In genomic region chr1:136626141-136626540, GRCm38 (mm10) we compare ENCODE assay signal across 8 mouse cellular contexts. TPM values are rescaled to one million over a fixed set of nuclear protein-coding genes. Genes with fewer than 3 reads are reported as not detected.
DNase-seq lines count a peak whose midpoint lies in the region; ATAC-seq and TF ChIP-seq lines count a peak whose summit lies in the region.

No protein-coding gene starts in this region.

- no peaks in the 10 kb centered on the region for H3K27me3 ChIP-seq in C2C12 (ENCODE audit: control insufficient read depth, insufficient read depth, insufficient read length)
- no peaks in the 10 kb centered on the region for H3K27me3 ChIP-seq in forebrain, embryonic 14.5 days (replicated peaks; ENCODE audit: control insufficient read depth, insufficient read depth, low read length)
- H3K27me3 ChIP-seq in liver, embryonic 14.5 days (ENCODE audit: control insufficient read depth, insufficient read depth, low read length), result no peaks in the 10 kb centered on the region

- no peak for ATAC-seq in forebrain, embryonic 14.5 days
- ATAC-seq in liver, embryonic 14.5 days (ENCODE audit: insufficient read depth), result no peak
- no peak for ATAC-seq in inflammation-experienced regulatory T-cells, adult 6 months

- H3K9me3 ChIP-seq in forebrain, embryonic 14.5 days (replicated peaks; ENCODE audit: control insufficient read depth, low read length), result no peaks in the 10 kb centered on the region
- H3K9me3 ChIP-seq in liver, embryonic 14.5 days (ENCODE audit: control insufficient read depth, low read length), result no peaks in the 10 kb centered on the region

- TF ChIP-seq CTCF in gastrocnemius, adult 2 months (IDR thresholded peaks at IDR 0.05), result no peak
- no peak for TF ChIP-seq CTCF in C2C12 (IDR thresholded peaks at IDR 0.05; ENCODE audit: control insufficient read depth, insufficient read depth, insufficient read length)
- no peak for TF ChIP-seq CTCF in liver, embryonic 14.5 days (IDR thresholded peaks at IDR 0.05; ENCODE audit: low read depth)

- intact Hi-C loops in gastrocnemius, adult 2 months (cut with DNase I), result loop anchor here (2.0 to 10.0 kb wide), 5 partner anchors 56 to 1989 kb away; no protein-coding TSS in a partner anchor

- H3K79me2 ChIP-seq in C2C12 (ENCODE audit: control insufficient read depth, insufficient read depth), result peaks cover 61% of the 10 kb centered on the region

- H3K79me3 ChIP-seq in C2C12 (ENCODE audit: low read depth), result peaks cover 54% of the 10 kb centered on the region

- H3K36me3 ChIP-seq in C2C12 (ENCODE audit: control insufficient read depth, insufficient read depth), result peaks cover 42% of the 10 kb centered on the region
- peaks cover 19% of the 10 kb centered on the region for H3K36me3 ChIP-seq in forebrain, embryonic 14.5 days (ENCODE audit: control insufficient read depth, insufficient read depth, low read length)
- peaks cover 3% of the 10 kb centered on the region for H3K36me3 ChIP-seq in liver, embryonic 14.5 days (replicated peaks; ENCODE audit: control insufficient read depth, insufficient read depth, low read depth)

- peak overlapping the region; percentile 97 for H3K4me3 ChIP-seq in gastrocnemius, adult 2 months
- peak overlapping the region; percentile 66 for H3K4me3 ChIP-seq in C2C12 (ENCODE audit: insufficient read depth, poor library complexity, severe bottlenecking)
- peak overlapping the region; percentile 87 for H3K4me3 ChIP-seq in forebrain, embryonic 14.5 days (ENCODE audit: low read depth, low read length)
- H3K4me3 ChIP-seq in liver, embryonic 14.5 days (ENCODE audit: insufficient read depth in 1 of 2, low read depth in 2 of 2, low read length in 2 of 2), result peak overlapping the region; percentile 76 to 82

- peak overlapping the region; percentile 94 for H3K9ac ChIP-seq in forebrain, embryonic 14.5 days (ENCODE audit: low read length)
- no peak overlapping the region; the same call in 1 of the 2 replicates for H3K9ac ChIP-seq in liver, embryonic 14.5 days (replicated peaks)

- peak overlapping the region; percentile 94 for H3K27ac ChIP-seq in gastrocnemius, adult 2 months
- no peak overlapping the region for H3K27ac ChIP-seq in forebrain, embryonic 14.5 days (ENCODE audit: low read depth, low read length)
- H3K27ac ChIP-seq in liver, embryonic 14.5 days, result no peak overlapping the region

- WGBS in forebrain, embryonic 14.5 days, result 85% methylated on average over 7 of the region's 7 CpGs
- 78% methylated on average over 7 of the region's 7 CpGs for WGBS in liver, embryonic 14.5 days (ENCODE audit: insufficient replicate concordance)

- no peak for DNase-seq in gastrocnemius, adult 2 months
- no peak for DNase-seq in gastrocnemius, adult 18-20 months (ENCODE audit: low spot score)
- no peak for DNase-seq in forebrain, embryonic 14.5 days (ENCODE audit: low spot score)
- DNase-seq in liver, embryonic 14.5 days (ENCODE audit: low read depth in 3 of 3, low spot score in 3 of 3), result no peak
- DNase-seq in ovary, adult 18-20 months (ENCODE audit: low spot score), result no peak
- no peak for DNase-seq in adrenal gland, postnatal 25 days

- H3K4me1 ChIP-seq in forebrain, embryonic 14.5 days (ENCODE audit: control insufficient read depth, insufficient read depth, low read length), result peaks cover 29% of the 10 kb centered on the region
- peaks cover 9 to 10% of the 10 kb centered on the region in 2 experiments; a peak in 3 of 4 replicates for H3K4me1 ChIP-seq in liver, embryonic 14.5 days (replicated peaks; ENCODE audit: control insufficient read depth in 2 of 2, insufficient read depth in 2 of 2, low read length in 1 of 2)

- peak overlapping the region; percentile 79 for H3K4me2 ChIP-seq in forebrain, embryonic 14.5 days (ENCODE audit: low read length)
- H3K4me2 ChIP-seq in liver, embryonic 14.5 days (ENCODE audit: low read depth), result peak overlapping the region; percentile 77

- no peak for TF ChIP-seq EP300 in liver, embryonic 14.5 days (IDR thresholded peaks at IDR 0.05; ENCODE audit: low read depth)

- H3ac ChIP-seq in C2C12 (ENCODE audit: control insufficient read depth, insufficient read length, low read depth), result no peak overlapping the region

TF ChIP-seq in C2C12, 6 proteins besides CTCF, POLR2A, EP300 and RAD21:
- TF ChIP-seq MYOG (IDR thresholded peaks at IDR 0.05; ENCODE audit: control insufficient read depth, extremely low read depth, insufficient read length) (no peak), FOSL1 (IDR thresholded peaks at IDR 0.05; ENCODE audit: insufficient read depth, low read length, poor library complexity, severe bottlenecking) (no peak), MAX (IDR thresholded peaks at IDR 0.05) (no peak)

RNA-seq across cellular contexts. Expression of gene Zfp281, which starts 1.4 kb away (rescaled TPM):
- 10 to 100 TPM; 10.1 to 15.0 TPM for total RNA-seq in gastrocnemius, adult 2 months (2021)
- 10 to 100 TPM in 1 of 2 experiments, 1 to 10 TPM in 1; 8.5 to 10.1 TPM for total RNA-seq in gastrocnemius, adult 18-20 months (2021)
- 4.4 TPM for polyA plus RNA-seq in C2C12 (2012; fragmentation: generic; extraction: Trizol)
- polyA plus RNA-seq in forebrain, embryonic 14.5 days (2014; fragmentation: Nextera tagmentation; extraction: Ambion mirVana), result 26.7 and 28.4 TPM in 2 replicates
- polyA plus RNA-seq in liver, embryonic 14.5 days (2012; rRNA removed), result 2.3 and 2.9 TPM in 2 replicates
- 6.7 and 7.1 TPM in 2 replicates for polyA plus RNA-seq in liver, embryonic 14.5 days (2014; fragmentation: Nextera tagmentation; extraction: Ambion mirVana)
- 20.4 and 22.3 TPM in 2 replicates for total RNA-seq in adrenal gland, postnatal 25 days (2021)
- 10 to 100 TPM; 12.1 to 24.1 (median 23.5) TPM for polyA plus RNA-seq in inflammation-experienced regulatory T-cells, adult 6 months (2017; shearing (Covaris generic))
